Mouse (Mus musculus) MEL (cell line): ENCODE results near the gene Hnmt.

Experiments
- CTCF ChIP-seq, 3 experiments: IDR thresholded peaks in 2 of 3; conservative IDR thresholded peaks in 1 of 3; 2 replicates each; pipeline ENCODE4 v1.5.1; 2011 to 2012; ENCODE audit warnings: low read length in 3 of 3, low read depth in 2 of 3, mild to moderate bottlenecking in 2 of 3, improper control_type of control experiment in 1 of 3, inconsistent platforms in 1 of 3, mixed read lengths in 1 of 3, moderate library complexity in 1 of 3; ENCODE audit not compliant: control insufficient read depth in 1 of 3, insufficient read depth in 1 of 3, poor library complexity in 1 of 3, severe bottlenecking in 1 of 3
- E2F4 ChIP-seq: IDR thresholded peaks from 2 replicates; pipeline ENCODE4 v1.6.1; 2011; ENCODE audit warnings: low read depth, low read length, improper control_type of control experiment, borderline replicate concordance
- EP300 ChIP-seq, 2 experiments: IDR thresholded peaks; 2 replicates each; pipeline ENCODE4 v1.6.1; 2011; ENCODE audit warnings: improper control_type of control experiment in 2 of 2, low read length in 2 of 2, low read depth in 1 of 2, mild to moderate bottlenecking in 1 of 2
- GABPA ChIP-seq: IDR thresholded peaks from 2 replicates; pipeline ENCODE4 v1.6.1; 2012; ENCODE audit warnings: low read depth, mild to moderate bottlenecking, inconsistent platforms, low read length, improper control_type of control experiment, moderate library complexity
- HCFC1 ChIP-seq: IDR thresholded peaks from 2 replicates; pipeline ENCODE4 v1.6.1; 2012; ENCODE audit warnings: low read depth, mild to moderate bottlenecking, inconsistent platforms, low read length, improper control_type of control experiment, moderate library complexity
- MYC ChIP-seq: IDR thresholded peaks from 2 replicates; pipeline ENCODE4 v1.6.1; 2011; ENCODE audit warnings: low read depth, mild to moderate bottlenecking, low read length, improper control_type of control experiment, moderate library complexity
- POLR2A ChIP-seq, 2 experiments: IDR thresholded peaks; 2 replicates each; pipeline ENCODE4 v1.6.1; 2011 to 2012; ENCODE audit warnings: low read length in 2 of 2, mild to moderate bottlenecking in 2 of 2, control low read depth in 1 of 2, improper control_type of control experiment in 1 of 2, low read depth in 1 of 2, moderate library complexity in 1 of 2; ENCODE audit not compliant: control insufficient read depth in 1 of 2, insufficient read depth in 1 of 2, poor library complexity in 1 of 2
- RAD21 ChIP-seq: IDR thresholded peaks from 2 replicates; pipeline ENCODE4 v1.6.1; 2011; ENCODE audit warnings: mild to moderate bottlenecking, low read depth, low read length, improper control_type of control experiment
- ZC3H11A ChIP-seq: IDR thresholded peaks from 2 replicates; pipeline ENCODE4 v1.6.1; 2012; ENCODE audit warnings: low read depth, mild to moderate bottlenecking, inconsistent platforms, low read length, improper control_type of control experiment

DNA sequence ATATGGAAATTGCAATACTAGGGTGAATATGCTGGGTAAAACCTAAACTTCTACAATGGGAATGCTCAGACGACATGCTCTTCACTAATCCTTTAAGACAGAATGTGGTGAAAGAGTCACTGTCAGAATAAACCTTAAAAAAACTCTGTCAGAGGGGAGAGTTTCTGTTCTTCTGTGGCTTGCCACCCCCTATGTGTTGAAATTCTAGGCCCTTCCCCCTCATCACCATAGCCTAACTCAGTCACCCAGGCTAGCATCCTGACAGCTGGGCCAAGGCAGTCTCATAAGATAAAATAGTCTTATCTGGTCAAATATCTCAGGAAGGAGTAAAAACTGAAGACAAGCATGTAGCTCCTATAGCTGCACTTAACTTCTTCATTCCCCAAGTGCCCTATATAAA, 66.3 kb downstream of the Hnmt start:
- TF ChIP-seq EP300 (IDR thresholded peaks at IDR 0.05; ENCODE audit: low read depth in 1 of 2, low read length in 2 of 2) (no peak), E2F4 (no peak), GABPA (no peak), RAD21 (no peak), MYC (no peak), HCFC1 (no peak), CTCF (IDR thresholded peaks at IDR 0.05 in 2 of 3, conservative IDR thresholded peaks at IDR 0.05 in 1 of 3; ENCODE audit: control insufficient read depth in 1 of 3, insufficient read depth in 1 of 3, low read depth in 2 of 3, low read length in 3 of 3, poor library complexity in 1 of 3, severe bottlenecking in 1 of 3) (no peak), POLR2A (IDR thresholded peaks at IDR 0.05; ENCODE audit: control insufficient read depth in 1 of 2, insufficient read depth in 1 of 2, low read depth in 1 of 2, low read length in 2 of 2, poor library complexity in 1 of 2) (no peak), ZC3H11A (no peak)
